Mouse (Mus musculus) heart, postnatal 4 days (tissue): Measurements from ENCODE around the gene Tmem143. TPM values are rescaled to one million over a fixed set of nuclear protein-coding genes. Genes with fewer than 3 reads are reported as not detected.
"Not testable (repeated sequence)": the region's sequence is repeated elsewhere in the genome, so short reads cannot be mapped to it uniquely, and the experiment has no call there.

Experiments
- DNase-seq: peaks from one replicate; pipeline ENCODE4 v3.0.0; 2021
- total RNA-seq, 2 experiments: library from RNA; stranded (reverse); gene quantifications; 2 replicates each; pipeline ENCODE4 v1.2.3; 2021

The Tmem143 gene
- total RNA-seq, 2 experiments from 2014 or later: 36.9 to 43.9 TPM

GRCm38 (mm10) chr7:45922928-45923761 lies 26.4 kb downstream of the Tmem143 start:
- DNase-seq: peak; percentile 95

- DNase-seq: peak; percentile 84
Observed at GRCm38 (mm10) chr7:45923762-45924428, 27.2 kb downstream of the Tmem143 start, which contains the start of gene Ccdc114. Gene Ccdc114 (plus strand): TSS chr7:45924072.

- peak; percentile 48 for DNase-seq
Observed at GRCm38 (mm10) chr7:45924429-45924816, 27.7 kb downstream of the Tmem143 start.

GRCm38 (mm10) chr7:45928626-45929295 lies 32.0 kb downstream of the Tmem143 start:
- no peak for DNase-seq

GRCm38 (mm10) chr7:45929688-45930087 lies 32.9 kb downstream of the Tmem143 start:
- DNase-seq: no peak

GRCm38 (mm10) chr7:45933766-45934165 lies 37.0 kb downstream of the Tmem143 start:
- DNase-seq: not testable (repeated sequence)

GRCm38 (mm10) chr7:45935114-45935513 lies 38.4 kb downstream of the Tmem143 start:
- peak; percentile 74 for DNase-seq

- no peak for DNase-seq
Observed at GRCm38 (mm10) chr7:45939836-45940235, 43.1 kb downstream of the Tmem143 start.

DNA sequence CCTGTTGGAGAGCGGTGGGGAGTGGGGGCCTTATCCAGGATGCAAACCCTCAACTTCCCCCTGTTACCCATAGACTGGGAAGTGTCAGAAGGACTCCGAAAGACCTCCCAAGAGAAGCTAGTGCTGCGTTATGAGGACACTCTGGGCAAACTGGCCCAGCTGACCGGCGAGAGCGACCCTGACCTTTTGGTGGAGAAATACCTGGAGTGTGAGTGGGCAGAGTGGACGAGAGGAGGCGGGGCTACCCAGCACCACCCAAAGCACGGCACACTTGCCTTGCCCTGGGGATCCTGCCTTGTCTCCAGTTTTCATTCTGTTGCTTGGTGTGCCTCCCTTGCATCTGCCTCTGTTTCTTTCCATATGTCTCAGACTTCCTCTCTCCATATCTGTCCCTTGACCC lies 45.2 kb downstream of the Tmem143 start:
- no peak for DNase-seq

DNA sequence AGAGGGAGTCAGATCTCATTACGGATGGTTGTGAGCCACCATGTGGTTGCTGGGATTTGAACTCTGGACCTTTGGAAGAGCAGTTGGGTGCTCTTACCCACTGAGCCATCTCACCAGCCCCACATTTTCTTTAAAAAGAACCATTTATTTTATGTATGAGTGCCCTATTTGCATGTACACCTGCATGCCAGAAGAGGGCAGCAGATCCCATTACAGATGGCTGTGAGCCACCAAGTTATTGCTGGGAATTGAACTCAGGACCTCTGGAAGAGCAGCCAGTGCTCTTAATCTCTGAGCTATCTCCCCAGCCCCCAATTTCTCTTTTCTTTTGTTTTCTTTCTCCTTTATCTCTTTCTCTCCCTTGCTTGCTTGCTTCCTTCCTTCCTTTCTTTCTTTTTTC lies 46.5 kb downstream of the Tmem143 start:
- not testable (repeated sequence) for DNase-seq

DNA sequence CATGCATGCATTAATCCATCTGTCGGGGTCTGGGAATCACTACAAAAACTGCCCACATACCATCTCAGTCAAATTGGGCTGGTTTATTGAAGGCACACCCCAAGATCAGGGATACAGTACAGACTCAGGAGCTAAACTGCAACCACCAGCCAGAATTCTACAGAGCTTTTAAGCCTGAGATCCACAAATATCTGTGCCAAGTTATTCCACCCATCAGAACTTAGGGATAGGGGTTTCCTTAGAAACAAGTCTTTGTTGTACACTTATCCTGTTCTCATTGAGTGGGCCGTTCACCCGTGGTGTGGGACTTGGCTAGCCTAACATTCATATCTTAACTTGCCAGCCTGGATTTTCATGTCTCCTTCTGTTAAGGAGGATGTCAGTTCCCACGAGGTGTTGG lies 52.3 kb downstream of the Tmem143 start:
- no peak for DNase-seq

- no peak for DNase-seq
Observed at GRCm38 (mm10) chr7:45956611-45957010, 59.9 kb downstream of the Tmem143 start.

Other genes starting within 250 kb of the Tmem143 start
- gene Fut2, start 230.5 kb upstream of the Tmem143 start, total RNA-seq: not detected
- not detected for gene Ntn5, start 212.9 kb upstream of the Tmem143 start, total RNA-seq
- gene Sec1, start 202.5 kb upstream of the Tmem143 start, total RNA-seq: under 1 TPM; 0.14 to 0.18 TPM
- gene Car11, start 197.1 kb upstream of the Tmem143 start, total RNA-seq: 1 to 10 TPM; 4.5 to 5.0 TPM
- 10 to 100 TPM; 22.6 to 25.1 TPM for gene Dbp, start 191.9 kb upstream of the Tmem143 start, total RNA-seq
- gene Rpl18, start 181.5 kb upstream of the Tmem143 start, total RNA-seq: 100 to 1,000 TPM; 787 to 798 TPM
- gene Sphk2, start 178.9 kb upstream of the Tmem143 start, total RNA-seq: 10 to 100 TPM; 14.2 to 16.7 TPM
- gene Fam83e, start 175.7 kb upstream of the Tmem143 start, total RNA-seq: under 1 TPM; 0.38 to 0.43 TPM
- gene Spaca4, start 171.1 kb upstream of the Tmem143 start, total RNA-seq: not detected
- under 1 TPM; 0.10 to 0.16 TPM for gene Lmtk3, start 113.2 kb upstream of the Tmem143 start, total RNA-seq
- gene Sult2b1, start 112.3 kb upstream of the Tmem143 start, total RNA-seq: not detected
- gene Cyth2, start 82.4 kb upstream of the Tmem143 start, total RNA-seq: 100 to 1,000 TPM; 105 to 107 TPM
- under 1 TPM; 0.34 to 0.38 TPM for gene Kcnj14, start 72.2 kb upstream of the Tmem143 start, total RNA-seq
- gene Grwd1, start 66.0 kb upstream of the Tmem143 start, total RNA-seq: 10 to 100 TPM; 19.3 to 19.9 TPM
- gene Kdelr1, start 24.2 kb upstream of the Tmem143 start, total RNA-seq: 100 to 1,000 TPM; 118 to 130 TPM
- under 1 TPM; 0.52 to 0.63 TPM for gene Grin2d, start 18.6 kb upstream of the Tmem143 start, total RNA-seq
- 1 to 10 TPM in 1 of 2 experiments, under 1 TPM in 1; 0.90 to 1.3 TPM for gene Syngr4, start 227 bp upstream of the Tmem143 start, total RNA-seq
- 10 to 100 TPM; 38.0 to 42.1 TPM for gene Emp3, start 24.5 kb downstream of the Tmem143 start, total RNA-seq
- 1 to 10 TPM; 1.6 TPM for gene Ccdc114, start 27.1 kb downstream of the Tmem143 start, total RNA-seq
- gene Abcc6, start 133.4 kb downstream of the Tmem143 start, total RNA-seq: not detected
- gene Nomo1, start 136.8 kb downstream of the Tmem143 start, total RNA-seq: 10 to 100 TPM; 61.0 to 64.7 TPM
- 10 to 100 TPM; 55.6 to 61.3 TPM for gene Kcnj11, start 203.8 kb downstream of the Tmem143 start, total RNA-seq